In the genomic region with DNA sequence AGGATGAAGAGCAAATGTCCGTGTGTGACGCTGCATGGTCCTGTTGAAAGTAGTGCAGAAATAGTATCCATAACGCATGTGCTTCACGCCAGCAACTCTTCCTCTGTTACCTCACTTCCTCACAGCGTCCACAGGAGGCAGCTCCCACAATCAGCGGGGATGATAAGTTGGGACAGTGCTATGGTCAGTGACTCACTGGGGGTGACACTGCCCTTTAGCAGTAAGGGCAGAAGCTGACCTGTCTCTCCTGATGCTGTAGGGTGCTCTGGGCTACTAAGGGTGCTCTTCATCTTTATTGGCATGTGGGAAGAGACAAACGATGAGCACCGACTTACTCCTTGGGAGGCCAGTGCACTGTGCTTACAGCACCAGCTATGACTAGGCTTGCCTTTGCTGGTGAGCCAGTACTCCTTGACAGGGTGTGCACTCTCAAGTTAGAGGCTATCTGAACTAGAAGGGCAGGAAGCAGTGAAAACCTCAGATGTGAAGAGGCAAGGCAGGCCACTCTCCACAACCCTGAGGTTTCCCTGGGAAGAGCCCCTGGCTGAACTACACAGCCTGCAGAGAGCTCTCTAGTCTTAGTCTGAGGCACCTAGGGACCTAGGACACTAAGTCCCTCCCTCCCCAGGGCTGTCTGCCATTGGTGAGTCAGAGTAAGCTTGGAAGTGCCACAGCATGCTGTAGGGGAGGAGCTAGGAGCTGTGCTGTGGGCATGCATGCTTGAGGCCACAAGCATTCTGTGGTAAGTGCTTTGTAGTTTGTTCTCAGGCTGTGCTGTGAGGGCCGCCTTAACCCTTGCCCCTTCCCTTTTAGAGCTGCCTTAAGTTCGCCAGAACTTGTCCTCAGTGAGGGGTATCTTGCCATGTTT, we compare ENCODE assay signal across 7 mouse cellular contexts. TPM values are rescaled to one million over a fixed set of nuclear protein-coding genes. Genes with fewer than 3 reads are reported as not detected.
DNase-seq lines count a peak whose midpoint lies in the region; ATAC-seq lines count a peak whose summit lies in the region.

No protein-coding gene starts in this region.

- DNase-seq in midbrain, embryonic 10.5 days (ENCODE audit: low spot score): no peak
- no peak for DNase-seq in midbrain, embryonic 14.5 days
- DNase-seq in adrenal gland, postnatal 36 days: peak; percentile 77 to 80
- DNase-seq in lung, postnatal 10 days: peak; percentile 73
- DNase-seq in cerebellum, adult 8-10 months: no peak
- DNase-seq in cerebellum, adult 9-11 months: no peak

- 0 out of 2 replicates have a peak overlapping the region, but pooled peaks have one; percentile 13 for H3K27ac ChIP-seq in midbrain, embryonic 10.5 days (replicated peaks)
- H3K27ac ChIP-seq in midbrain, embryonic 14.5 days (replicated peaks; ENCODE audit: low read depth, low read length): no peak overlapping the region
- no peak overlapping the region for H3K27ac ChIP-seq in hindbrain, embryonic 13.5 days

- H3K9ac ChIP-seq in midbrain, embryonic 14.5 days (replicated peaks; ENCODE audit: low read length): no peak overlapping the region
- no peak overlapping the region for H3K9ac ChIP-seq in hindbrain, embryonic 13.5 days

- no peaks in the 10 kb centered on the region for H3K9me3 ChIP-seq in midbrain, embryonic 10.5 days (replicated peaks)
- H3K9me3 ChIP-seq in midbrain, embryonic 14.5 days (ENCODE audit: control insufficient read depth, low read length): no peaks in the 10 kb centered on the region
- no peaks in the 10 kb centered on the region for H3K9me3 ChIP-seq in hindbrain, embryonic 13.5 days

- peaks cover 40% of the 10 kb centered on the region for H3K36me3 ChIP-seq in midbrain, embryonic 10.5 days
- H3K36me3 ChIP-seq in midbrain, embryonic 14.5 days (ENCODE audit: control insufficient read depth, insufficient read depth, low read length): peaks cover 39% of the 10 kb centered on the region
- peaks cover 31% of the 10 kb centered on the region for H3K36me3 ChIP-seq in hindbrain, embryonic 13.5 days

- no peak overlapping the region for H3K4me3 ChIP-seq in midbrain, embryonic 10.5 days
- H3K4me3 ChIP-seq in midbrain, embryonic 14.5 days (replicated peaks; ENCODE audit: low read depth, low read length): no peak overlapping the region
- H3K4me3 ChIP-seq in hindbrain, embryonic 13.5 days: no peak overlapping the region

- 69% methylated on average over 10 of the region's 10 CpGs for WGBS in midbrain, embryonic 10.5 days
- 70% methylated on average over 10 of the region's 10 CpGs for WGBS in midbrain, embryonic 14.5 days
- 73% methylated on average over 10 of the region's 10 CpGs for WGBS in hindbrain, embryonic 13.5 days

- peaks cover 8% of the 10 kb centered on the region for H3K4me1 ChIP-seq in midbrain, embryonic 10.5 days
- no peaks in the 10 kb centered on the region for H3K4me1 ChIP-seq in midbrain, embryonic 14.5 days (ENCODE audit: control insufficient read depth, insufficient read depth, low read length)
- no peaks in the 10 kb centered on the region for H3K4me1 ChIP-seq in hindbrain, embryonic 13.5 days (replicated peaks)

- ATAC-seq in midbrain, embryonic 14.5 days (ENCODE audit: low FRiP score, low TSS enrichment): no peak
- ATAC-seq in hindbrain, embryonic 13.5 days (ENCODE audit: low FRiP score): 0 out of 2 replicates have a peak, but pooled peaks have one; percentile 43

- no peak overlapping the region for H3K4me2 ChIP-seq in midbrain, embryonic 14.5 days (ENCODE audit: low read length)
- no peak overlapping the region for H3K4me2 ChIP-seq in hindbrain, embryonic 13.5 days

- H3K27me3 ChIP-seq in midbrain, embryonic 10.5 days (ENCODE audit: low read depth, poor library complexity, severe bottlenecking): no peaks in the 10 kb centered on the region
- H3K27me3 ChIP-seq in midbrain, embryonic 14.5 days (ENCODE audit: control insufficient read depth, insufficient read depth, low read length): no peaks in the 10 kb centered on the region
- H3K27me3 ChIP-seq in hindbrain, embryonic 13.5 days: no peaks in the 10 kb centered on the region

RNA-seq across cellular contexts. Expression of a gene that starts 10.2 kb away (rescaled TPM):
- polyA plus RNA-seq in midbrain, embryonic 10.5 days (2016; fragmentation: Nextera tagmentation; extraction: Ambion mirVana): 0.52 and 0.77 TPM in 2 replicates
- 0.64 and 0.72 TPM in 2 replicates for polyA plus RNA-seq in midbrain, embryonic 14.5 days (2014; fragmentation: Nextera tagmentation; extraction: Ambion mirVana)
- total RNA-seq in adrenal gland, postnatal 36 days (2021): 1 to 10 TPM; 2.1 to 2.5 TPM
- 0.36 and 0.42 TPM in 2 replicates for polyA plus RNA-seq in hindbrain, embryonic 13.5 days (2015; fragmentation: Nextera tagmentation; extraction: Ambion mirVana)

Comparison
In these comparisons a context has a peak if more than half of its experiments do, and no peak if none do; other contexts are left out.
1. DNase-seq: peak in adrenal gland, postnatal 36 days (2 of 2) and lung, postnatal 10 days (single experiment); none in midbrain, embryonic 10.5 days (single experiment), midbrain, embryonic 14.5 days (single experiment), cerebellum, adult 8-10 months (single experiment) and cerebellum, adult 9-11 months (single experiment).